Mouse (Mus musculus): ENCODE measurements around the gene Ncstn. TPM values are rescaled to one million over a fixed set of nuclear protein-coding genes. Genes with fewer than 3 reads are reported as not detected.

Gene Ncstn
- 89.7 to 105 TPM (median 96.5 TPM) in 4 replicates for total RNA-seq (2023; ENCODE audit: inconsistent age)

GRCm38 (mm10) chr1:172082101-172082898 is at the start of gene Ncstn, which contains the start of gene Copa:
Gene Ncstn, minus strand, starts transcription at chr1:172082795.
Gene Copa, plus strand, starts transcription at chr1:172082529.

GRCm38 (mm10) chr1:172126376-172127347 is 44.1 kb upstream of the Ncstn start, which contains the start of gene Pex19:
Gene Pex19, plus strand, starts transcription at chr1:172126755.

GRCm38 (mm10) chr1:172057491-172057921 is 25.1 kb downstream of the Ncstn start, which contains the start of gene Nhlh1:
Gene Nhlh1, minus strand, starts transcription at chr1:172057573.

GRCm38 (mm10) chr1:172028394-172029275 is 54.0 kb downstream of the Ncstn start, which contains the start of gene Vangl2:
Gene Vangl2, minus strand, starts transcription at chr1:172028444.

Other genes starting within 250 kb of the Ncstn start
- gene Cd84, start 243.1 kb downstream of the Ncstn start, total RNA-seq (2023; ENCODE audit: inconsistent age): 99.0 to 103 TPM (median 100 TPM) in 4 replicates
- gene Gm10521, start 187.1 kb downstream of the Ncstn start, total RNA-seq (2023; ENCODE audit: inconsistent age): 12.4 to 16.0 TPM (median 13.6 TPM) in 4 replicates
- 153 to 165 TPM (median 162 TPM) in 4 replicates for gene Slamf6, start 165.3 kb downstream of the Ncstn start, total RNA-seq (2023; ENCODE audit: inconsistent age)
- 4.6 to 7.0 TPM (median 5.7 TPM) in 4 replicates for gene Vangl2, start 54.4 kb downstream of the Ncstn start, total RNA-seq (2023; ENCODE audit: inconsistent age)
- gene Nhlh1, start 25.2 kb downstream of the Ncstn start, total RNA-seq (2023; ENCODE audit: inconsistent age): not detected in 4 replicates
- 158 to 164 TPM (median 162 TPM) in 4 replicates for gene Copa, start 266 bp downstream of the Ncstn start, total RNA-seq (2023; ENCODE audit: inconsistent age)
- 51.9 to 59.8 TPM (median 54.8 TPM) in 4 replicates for gene Pex19, start 44.0 kb upstream of the Ncstn start, total RNA-seq (2023; ENCODE audit: inconsistent age)
- 110 to 119 TPM (median 111 TPM) in 4 replicates for gene Dcaf8, start 65.3 kb upstream of the Ncstn start, total RNA-seq (2023; ENCODE audit: inconsistent age)
- gene Pea15a, start 124.0 kb upstream of the Ncstn start, total RNA-seq (2023; ENCODE audit: inconsistent age): 23.6 to 27.0 TPM (median 26.1 TPM) in 4 replicates
- gene Casq1, start 137.1 kb upstream of the Ncstn start, total RNA-seq (2023; ENCODE audit: inconsistent age): not detected in 4 replicates
- not detected in 4 replicates for gene Atp1a4, start 175.6 kb upstream of the Ncstn start, total RNA-seq (2023; ENCODE audit: inconsistent age)
- gene Igsf8, start 178.8 kb upstream of the Ncstn start, total RNA-seq (2023; ENCODE audit: inconsistent age): 24.2 to 34.3 TPM (median 25.5 TPM) in 4 replicates
- 0.10 TPM in 1 of 4 replicates, not detected in the others for gene Atp1a2, start 215.3 kb upstream of the Ncstn start, total RNA-seq (2023; ENCODE audit: inconsistent age)
- 0.16 TPM in 1 of 4 replicates, not detected in the others for gene Kcnj9, start 246.5 kb upstream of the Ncstn start, total RNA-seq (2023; ENCODE audit: inconsistent age)